Mouse (Mus musculus): ENCODE results near the gene Ankrd22.

DNA sequence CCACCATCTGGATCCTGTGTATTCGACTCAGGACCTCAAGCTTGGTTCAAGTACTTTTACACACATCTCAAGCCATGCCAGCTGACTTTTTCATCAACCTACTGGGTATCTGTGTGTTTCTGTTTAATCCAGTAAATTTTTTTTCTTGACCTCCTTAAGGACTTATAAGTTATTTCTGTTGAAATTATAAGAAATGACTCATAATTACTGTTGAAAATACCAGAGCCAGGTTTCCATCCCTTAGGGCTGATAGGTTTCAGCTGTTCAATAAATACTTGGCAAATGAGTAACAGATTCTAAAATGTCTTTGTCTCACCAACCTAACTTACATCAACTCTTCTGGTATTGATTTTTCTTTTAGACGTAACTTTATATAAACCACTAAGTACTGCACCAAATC lies 29.2 kb upstream of the Ankrd22 start:
- no peak for TF ChIP-seq POLR2A (IDR thresholded peaks at IDR 0.05; ENCODE audit: borderline replicate concordance, extremely low read depth, low read depth, low read length)
- TF ChIP-seq CTCF (IDR thresholded peaks at IDR 0.05; ENCODE audit: insufficient read depth, low read length), result no peak

Measured in lung, adult 2 months (tissue).